Mouse (Mus musculus): ENCODE data around the gene Tmem216. TPM values are rescaled to one million over a fixed set of nuclear protein-coding genes. Genes with fewer than 3 reads are reported as not detected.

Tmem216 gene
- 63.1 and 69.0 TPM in 2 replicates for polyA plus RNA-seq (2016; fragmentation: Nextera tagmentation; extraction: Ambion mirVana)

DNA sequence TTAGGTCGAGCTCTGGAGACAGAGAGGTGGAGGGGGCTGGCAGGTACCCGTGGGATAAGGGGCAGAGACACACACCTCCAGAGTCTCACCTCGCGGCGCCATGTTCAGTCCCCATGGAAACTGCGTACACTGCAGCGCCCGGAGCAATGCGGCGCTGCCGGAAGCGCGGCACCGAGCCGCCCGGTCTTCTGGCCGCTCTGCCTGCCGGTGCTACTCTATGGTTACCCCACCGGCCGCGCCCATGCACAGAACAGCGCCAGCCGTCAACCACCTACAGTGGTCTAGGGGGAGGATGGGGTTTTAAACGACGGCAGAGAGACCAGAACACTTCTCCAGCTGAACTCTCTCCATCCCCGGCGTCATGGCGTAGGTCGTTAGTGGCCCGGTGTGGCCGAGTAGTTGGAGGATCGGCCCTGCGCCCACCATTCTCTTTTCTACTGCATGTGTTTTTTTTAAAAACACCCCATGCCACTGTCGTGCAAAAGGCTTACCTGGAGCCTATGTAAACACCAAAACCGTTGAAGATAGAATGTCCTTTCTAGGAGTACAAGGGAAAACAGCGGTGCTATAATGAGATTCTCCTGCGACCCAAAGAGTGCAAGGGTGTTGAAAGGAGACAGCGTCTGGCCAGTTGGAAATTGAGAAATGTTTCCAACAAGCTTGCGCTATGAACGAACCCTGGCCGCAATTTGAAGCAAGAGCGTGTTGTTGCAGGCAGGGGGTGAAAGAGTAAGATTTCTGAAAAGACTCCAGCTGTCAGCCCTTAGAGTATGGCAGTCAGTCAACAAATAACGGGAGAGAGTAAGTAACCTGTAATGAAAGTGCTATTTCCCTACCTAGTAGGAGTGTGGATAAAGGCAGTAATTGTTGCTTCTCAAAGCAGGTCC lies at the start of gene Tmem216:
Tmem216 (minus strand) TSS at position 615 of the 887 bp plus-strand sequence.
- no peaks in the 10 kb centered on the region for H3K27me3 ChIP-seq
- 2% methylated on average over 43 of the region's 43 CpGs for WGBS
- H3K9me3 ChIP-seq, result no peaks in the 10 kb centered on the region
- peaks cover 16% of the 10 kb centered on the region for H3K4me1 ChIP-seq (replicated peaks)
- H3K4me2 ChIP-seq, result peak within 1 kb of the TSS; percentile 77
- H3K36me3 ChIP-seq, result peaks cover 18% of the 10 kb centered on the region
- H3K9ac ChIP-seq (replicated peaks), result peak within 1 kb of the TSS; percentile 68
- peak within 1 kb of the TSS; percentile 63 for H3K4me3 ChIP-seq (replicated peaks)
- peak within 1 kb of the TSS; percentile 81 for H3K27ac ChIP-seq
- ATAC-seq (ENCODE audit: insufficient number of reproducible peaks, insufficient read depth, low FRiP score, low TSS enrichment, low read depth), result peak; percentile 97

DNA sequence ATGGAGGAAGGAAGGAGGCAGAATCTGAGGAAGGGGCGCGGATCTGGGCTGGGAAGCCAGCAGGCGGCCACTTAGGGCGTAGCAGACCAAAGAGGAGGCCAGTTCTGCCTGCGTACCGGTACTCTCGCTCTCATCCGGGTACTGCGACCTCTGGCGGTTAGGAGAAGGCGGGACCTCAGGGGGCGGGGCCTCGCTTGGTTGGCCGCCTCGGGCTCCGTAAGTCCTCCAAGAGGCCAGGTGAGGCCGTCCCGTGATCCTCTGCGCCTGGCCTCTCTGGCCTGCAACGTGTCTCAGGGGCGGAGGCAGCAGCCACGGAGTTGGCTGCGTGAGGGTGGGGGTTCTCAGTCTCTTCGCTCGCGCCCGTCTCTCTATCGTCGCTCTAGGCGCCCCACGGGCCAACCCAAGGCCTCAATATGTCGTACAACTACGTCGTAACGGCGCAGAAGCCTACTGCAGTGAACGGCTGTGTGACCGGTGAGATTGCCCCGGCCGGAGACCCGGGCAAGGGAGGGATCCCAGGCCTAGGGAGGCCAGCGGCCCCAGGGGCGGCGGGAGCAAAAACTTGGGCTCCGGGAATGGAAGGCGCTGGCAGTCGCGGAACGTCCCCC lies 49.4 kb upstream of the Tmem216 start, which contains the start of the genes Ddb1 and Tkfc:
Ddb1 (plus strand) TSS at position 35 of the 608 bp plus-strand sequence.
Tkfc (minus strand) TSS at position 362 of the 608 bp plus-strand sequence.
- Histone ChIP-seq H3K9ac (replicated peaks) (peak within 1 kb of the TSS; percentile 95), H3K9me3 (no peaks in the 10 kb centered on the region), H3K4me1 (replicated peaks) (peaks cover 28% of the 10 kb centered on the region), H3K27ac (peak within 1 kb of the TSS; percentile 95), H3K4me2 (peak within 1 kb of the TSS; percentile 84), H3K27me3 (no peaks in the 10 kb centered on the region), H3K36me3 (peaks cover 35% of the 10 kb centered on the region), H3K4me3 (replicated peaks) (peak within 1 kb of the TSS; percentile 93)
- peak; percentile 97 for ATAC-seq (ENCODE audit: insufficient number of reproducible peaks, insufficient read depth, low FRiP score, low TSS enrichment, low read depth)
- WGBS, result under 1% methylated on average over 49 of the region's 49 CpGs

DNA sequence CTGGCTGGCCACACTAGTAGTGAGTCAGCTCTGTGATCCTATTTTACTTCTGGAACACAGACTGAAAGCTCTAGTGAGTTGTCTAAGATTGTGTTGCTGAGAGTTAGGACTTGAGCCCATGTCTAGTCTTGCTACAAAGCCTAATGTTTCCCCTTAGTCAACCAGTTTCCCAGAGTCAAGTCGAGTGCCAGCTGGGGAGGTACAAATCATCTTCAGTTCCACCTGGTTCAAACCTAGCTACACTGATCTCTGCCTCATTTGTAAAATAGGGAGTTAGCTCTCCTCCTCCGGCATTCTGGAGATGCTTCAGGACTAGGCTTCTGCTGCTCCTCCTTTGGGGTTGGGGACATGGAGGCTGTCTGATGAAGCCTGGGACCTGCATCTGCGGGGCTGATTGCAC lies 48.5 kb upstream of the Tmem216 start:
- WGBS, result 50% methylated on average over 3 of the region's 3 CpGs
- Histone ChIP-seq H3K4me1 (replicated peaks) (peaks cover 28% of the 10 kb centered on the region), H3K4me2 (peak overlapping the region; percentile 84), H3K4me3 (replicated peaks) (peak overlapping the region; percentile 93), H3K9ac (replicated peaks) (peak overlapping the region; percentile 77), H3K36me3 (peaks cover 34% of the 10 kb centered on the region), H3K27me3 (no peaks in the 10 kb centered on the region), H3K27ac (peak overlapping the region; percentile 94), H3K9me3 (no peaks in the 10 kb centered on the region)
- ATAC-seq (ENCODE audit: insufficient number of reproducible peaks, insufficient read depth, low FRiP score, low TSS enrichment, low read depth), result no peak

DNA sequence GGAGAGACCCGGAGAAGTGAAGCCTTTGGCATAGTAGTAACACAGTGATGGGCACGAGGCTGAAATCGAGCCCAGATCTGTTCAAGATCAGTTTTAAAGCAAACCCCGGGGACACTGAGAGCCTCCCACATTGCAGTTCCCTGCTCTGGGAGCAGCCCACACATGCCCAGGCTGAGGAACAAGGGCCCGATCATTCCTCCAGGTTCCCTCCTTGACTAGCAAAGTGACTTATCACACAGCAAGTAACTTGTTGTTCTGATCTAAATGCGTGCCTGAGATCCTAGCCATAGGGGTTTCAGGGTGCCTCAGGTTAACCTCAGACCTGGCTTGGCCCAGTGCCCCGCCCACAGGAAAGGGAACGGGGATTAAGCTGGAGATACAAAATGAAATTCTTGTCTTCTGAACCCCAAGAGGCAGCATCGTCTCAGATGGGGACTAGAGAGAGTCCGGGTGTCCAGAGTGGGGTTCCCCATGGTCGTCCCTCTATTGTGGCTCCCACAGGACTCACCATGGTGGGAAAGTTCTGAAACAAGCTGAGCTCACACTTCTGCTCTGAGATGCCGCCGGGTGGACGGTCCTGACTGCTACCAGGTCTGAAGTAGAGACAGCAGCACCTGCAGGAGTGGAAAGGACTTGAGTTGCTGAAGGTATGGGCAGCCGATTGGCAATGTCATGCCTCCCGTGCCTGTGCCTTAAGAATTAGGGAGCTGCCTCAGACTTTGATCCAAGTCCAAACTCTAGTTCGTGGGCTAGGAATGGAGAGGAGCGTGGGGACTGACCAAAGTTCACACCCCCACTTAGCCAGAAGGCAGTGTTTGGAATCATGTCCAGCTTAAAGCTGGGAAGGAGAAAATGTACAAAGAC lies 47.9 kb upstream of the Tmem216 start:
- Histone ChIP-seq H3K9ac (replicated peaks) (peak overlapping the region; percentile 77), H3K9me3 (no peaks in the 10 kb centered on the region), H3K36me3 (peaks cover 36% of the 10 kb centered on the region), H3K4me1 (replicated peaks) (peaks cover 28% of the 10 kb centered on the region), H3K27me3 (no peaks in the 10 kb centered on the region), H3K4me2 (no peak overlapping the region; the same call in 1 of the 2 replicates), H3K4me3 (replicated peaks) (no peak overlapping the region), H3K27ac (peak overlapping the region; percentile 94; the same call in 1 of the 2 replicates)
- no peak for ATAC-seq (ENCODE audit: insufficient number of reproducible peaks, insufficient read depth, low FRiP score, low TSS enrichment, low read depth)
- WGBS, result 86% methylated on average over 18 of the region's 18 CpGs

DNA sequence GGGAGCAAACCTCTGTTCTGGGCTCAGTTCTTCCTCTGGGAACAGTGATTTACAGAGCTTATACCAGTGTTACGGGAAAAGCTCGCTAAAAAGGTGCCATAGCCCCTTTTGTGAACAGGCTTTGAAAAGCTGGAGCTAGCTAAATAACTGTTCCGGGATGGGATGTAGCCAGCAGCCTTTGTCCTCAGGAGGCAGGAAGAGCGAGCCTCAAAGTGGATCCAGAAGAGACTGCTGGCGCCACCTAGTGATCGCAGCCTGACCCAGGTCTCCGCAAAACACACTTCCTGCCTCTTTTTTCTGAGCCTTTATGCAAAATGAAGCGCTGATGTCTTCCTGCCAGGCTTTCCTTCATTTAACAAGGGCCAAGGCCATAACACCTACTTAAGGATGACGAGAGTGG lies 46.7 kb upstream of the Tmem216 start:
- 3% methylated on average over 9 of the region's 9 CpGs for WGBS
- Histone ChIP-seq H3K4me1 (replicated peaks) (peaks cover 20% of the 10 kb centered on the region), H3K36me3 (peaks cover 32% of the 10 kb centered on the region), H3K4me3 (replicated peaks) (peak overlapping the region; percentile 26), H3K9ac (replicated peaks) (peak overlapping the region; percentile 44), H3K27ac (peak overlapping the region; percentile 84), H3K9me3 (no peaks in the 10 kb centered on the region), H3K27me3 (no peaks in the 10 kb centered on the region), H3K4me2 (peak overlapping the region; percentile 52)
- ATAC-seq (ENCODE audit: insufficient number of reproducible peaks, insufficient read depth, low FRiP score, low TSS enrichment, low read depth), result no peak

DNA sequence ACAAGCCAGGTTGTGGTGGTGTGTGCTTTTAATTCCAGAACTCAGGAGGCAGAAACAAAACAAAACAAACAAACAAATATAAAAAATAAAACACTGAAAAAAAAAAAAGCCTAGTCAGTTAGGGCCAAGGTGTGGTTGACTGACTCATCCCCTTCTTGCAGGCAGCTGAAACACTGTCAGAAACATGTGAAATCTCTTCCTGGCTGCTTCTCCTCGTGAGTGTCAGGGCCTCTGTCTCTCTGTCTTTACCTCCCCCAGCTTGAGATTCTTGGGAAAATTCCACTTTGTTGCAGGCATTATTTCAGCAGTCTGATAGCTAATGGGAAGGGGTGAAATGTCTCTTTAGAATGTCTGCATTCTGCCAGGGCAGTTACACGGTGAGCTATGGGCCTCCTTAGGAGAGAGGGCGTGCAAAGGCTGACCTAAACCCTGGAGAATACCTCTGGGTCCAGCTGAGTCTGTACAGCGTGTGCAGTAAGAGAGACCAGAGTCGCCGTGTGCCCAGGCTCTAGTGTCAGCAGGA lies 46.3 kb upstream of the Tmem216 start:
- no peak for ATAC-seq (ENCODE audit: insufficient number of reproducible peaks, insufficient read depth, low FRiP score, low TSS enrichment, low read depth)
- 11% methylated on average over 6 of the region's 6 CpGs for WGBS
- H3K4me3 ChIP-seq (replicated peaks), result peak overlapping the region; percentile 26
- peaks cover 16% of the 10 kb centered on the region for H3K4me1 ChIP-seq (replicated peaks)
- H3K9ac ChIP-seq (replicated peaks), result peak overlapping the region; percentile 44
- no peaks in the 10 kb centered on the region for H3K27me3 ChIP-seq
- peaks cover 29% of the 10 kb centered on the region for H3K36me3 ChIP-seq
- peak overlapping the region; percentile 52 for H3K4me2 ChIP-seq
- H3K27ac ChIP-seq, result peak overlapping the region; percentile 84
- no peaks in the 10 kb centered on the region for H3K9me3 ChIP-seq

DNA sequence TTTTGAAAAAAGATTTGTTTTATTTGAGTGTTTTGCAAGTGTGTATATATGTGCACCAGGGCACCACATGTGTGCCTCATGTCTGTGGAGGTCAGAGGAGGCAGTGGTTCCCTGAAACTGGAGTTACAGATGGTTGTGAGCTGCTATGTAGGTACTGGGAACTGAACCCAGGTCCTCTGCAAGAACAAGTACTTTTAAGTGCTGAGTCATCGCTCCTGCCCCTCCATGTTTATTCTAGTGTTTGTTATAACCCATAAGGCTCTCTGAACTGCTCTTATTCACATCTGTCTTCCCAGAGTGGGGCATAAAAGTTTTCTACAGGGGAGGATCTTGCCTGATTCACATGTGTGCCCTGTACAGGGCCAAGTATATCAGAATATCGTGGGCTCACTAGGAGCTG lies 43.6 kb upstream of the Tmem216 start:
- Histone ChIP-seq H3K4me3 (replicated peaks) (no peak overlapping the region), H3K4me1 (replicated peaks) (peaks cover 4% of the 10 kb centered on the region), H3K9ac (replicated peaks) (no peak overlapping the region), H3K9me3 (no peaks in the 10 kb centered on the region), H3K36me3 (peaks cover 48% of the 10 kb centered on the region), H3K27ac (no peak overlapping the region), H3K4me2 (no peak overlapping the region), H3K27me3 (no peaks in the 10 kb centered on the region)
- WGBS, result 94% methylated on average over 2 of the region's 2 CpGs
- no peak for ATAC-seq (ENCODE audit: insufficient number of reproducible peaks, insufficient read depth, low FRiP score, low TSS enrichment, low read depth)

DNA sequence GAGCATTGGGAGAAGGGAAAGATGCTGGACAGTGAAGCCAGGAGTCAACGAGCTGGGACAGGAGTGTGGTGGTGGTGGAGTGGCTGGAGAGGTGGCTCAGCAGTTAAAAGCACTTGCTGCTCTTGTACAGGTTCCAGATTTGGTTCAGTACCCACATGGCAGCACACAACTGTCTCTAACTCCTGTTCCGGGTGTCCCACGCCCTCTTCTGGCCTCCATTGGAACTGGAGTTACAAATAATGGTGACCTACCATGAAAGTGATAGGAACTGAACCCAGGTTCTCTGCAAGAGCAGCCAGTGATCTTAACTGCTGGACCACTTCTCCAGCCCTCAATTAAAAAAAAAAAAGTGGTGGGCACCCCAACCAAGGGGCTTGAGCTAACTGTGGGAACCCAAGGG lies 42.1 kb upstream of the Tmem216 start:
- Histone ChIP-seq H3K27ac (no peak overlapping the region), H3K36me3 (peaks cover 63% of the 10 kb centered on the region), H3K27me3 (no peaks in the 10 kb centered on the region), H3K4me2 (no peak overlapping the region), H3K9ac (replicated peaks) (no peak overlapping the region), H3K4me1 (replicated peaks) (no peaks in the 10 kb centered on the region), H3K4me3 (replicated peaks) (no peak overlapping the region), H3K9me3 (no peaks in the 10 kb centered on the region)
- no peak for ATAC-seq (ENCODE audit: insufficient number of reproducible peaks, insufficient read depth, low FRiP score, low TSS enrichment, low read depth)
- 37% methylated on average over 3 of the region's 3 CpGs for WGBS

DNA sequence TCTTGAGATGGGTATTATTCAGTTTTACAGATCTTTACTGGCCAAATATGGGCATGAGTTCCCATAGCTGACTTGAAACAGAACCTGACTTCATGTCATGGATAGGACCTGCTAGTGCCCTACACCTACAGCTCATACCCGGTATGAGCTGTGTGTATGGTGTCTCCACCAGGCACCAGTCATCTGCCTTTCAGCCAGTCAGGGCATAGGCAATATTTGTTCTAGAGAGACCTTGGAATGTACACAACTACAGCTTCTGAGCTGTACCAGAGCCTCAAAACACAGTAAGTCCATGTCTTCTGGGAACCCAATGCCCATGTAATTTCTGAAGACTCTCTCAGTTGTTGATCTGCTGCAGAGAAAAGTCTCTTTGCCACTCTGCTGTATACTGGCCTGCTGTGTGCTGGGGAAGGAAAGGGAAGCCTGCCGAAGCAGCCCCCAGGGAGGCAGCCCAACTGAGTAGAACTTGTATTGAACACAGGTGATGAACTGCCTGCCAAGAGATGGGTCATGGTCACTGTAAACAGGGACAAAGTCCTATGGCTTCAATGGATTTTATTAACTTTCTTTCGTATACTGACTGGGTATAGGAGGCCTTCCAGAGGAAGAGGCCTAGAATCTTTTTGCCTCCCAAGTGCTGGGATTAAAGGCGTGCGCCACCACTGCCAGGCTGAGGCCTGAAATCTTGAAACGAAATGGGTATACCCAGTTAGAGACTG lies 35.8 kb upstream of the Tmem216 start:
- Histone ChIP-seq H3K9me3 (no peaks in the 10 kb centered on the region), H3K27ac (no peak overlapping the region), H3K4me1 (replicated peaks) (no peaks in the 10 kb centered on the region), H3K9ac (replicated peaks) (no peak overlapping the region), H3K4me3 (replicated peaks) (no peak overlapping the region), H3K4me2 (no peak overlapping the region), H3K36me3 (peaks cover 74% of the 10 kb centered on the region), H3K27me3 (no peaks in the 10 kb centered on the region)
- 87% methylated on average over 6 of the region's 6 CpGs for WGBS
- ATAC-seq (ENCODE audit: insufficient number of reproducible peaks, insufficient read depth, low FRiP score, low TSS enrichment, low read depth), result no peak

DNA sequence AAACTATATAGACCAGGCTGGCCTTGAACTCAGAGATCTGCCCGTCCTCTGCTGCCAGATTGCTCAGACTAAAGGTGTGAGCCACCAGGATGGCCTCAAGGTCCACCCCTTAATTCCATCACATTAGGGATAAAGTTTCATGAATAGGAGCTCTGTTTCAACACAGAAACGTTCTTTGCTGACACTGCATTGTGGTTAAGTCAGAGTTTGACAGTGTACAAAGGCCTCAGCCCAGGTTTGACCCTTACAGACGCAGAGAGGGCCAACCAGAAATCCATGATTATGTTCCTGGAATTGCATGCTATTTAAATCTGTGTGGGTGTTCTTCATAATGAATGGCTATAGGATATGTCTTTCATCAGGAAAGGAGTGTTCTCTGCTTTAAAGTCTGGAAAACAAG lies 34.3 kb upstream of the Tmem216 start:
- Histone ChIP-seq H3K27me3 (no peaks in the 10 kb centered on the region), H3K36me3 (peaks cover 60% of the 10 kb centered on the region), H3K4me2 (no peak overlapping the region), H3K4me1 (replicated peaks) (no peaks in the 10 kb centered on the region), H3K9ac (replicated peaks) (no peak overlapping the region), H3K4me3 (replicated peaks) (no peak overlapping the region), H3K9me3 (no peaks in the 10 kb centered on the region), H3K27ac (no peak overlapping the region)
- no peak for ATAC-seq (ENCODE audit: insufficient number of reproducible peaks, insufficient read depth, low FRiP score, low TSS enrichment, low read depth)
- 76% methylated on average over 3 of the region's 3 CpGs for WGBS
